Mouse (Mus musculus) naive thymus-derived CD4-positive, alpha-beta T cell, adult 2 months (primary cell): ENCODE measurements around the gene Gramd1a.

ENCODE experiments used
- DNase-seq: peaks from one replicate; pipeline ENCODE4 v3.0.0-alpha.2; 2011; ENCODE audit warnings: low read depth

Gene Gramd1a

GRCm38 (mm10) chr7:31096892-31097564 lies 58.7 kb downstream of the Gramd1a start:
- DNase-seq = peak; percentile 31

GRCm38 (mm10) chr7:31094774-31095501 lies 60.8 kb downstream of the Gramd1a start:
- peak; percentile 70 for DNase-seq

- peak; percentile 86 for DNase-seq
Observed at GRCm38 (mm10) chr7:31089721-31090120, 66.0 kb downstream of the Gramd1a start.

GRCm38 (mm10) chr7:31088206-31088605 lies 67.5 kb downstream of the Gramd1a start:
- no peak for DNase-seq

GRCm38 (mm10) chr7:31087262-31087661 lies 68.4 kb downstream of the Gramd1a start:
- peak; percentile 70 for DNase-seq

- no peak for DNase-seq
Observed at GRCm38 (mm10) chr7:31086175-31086755, 69.4 kb downstream of the Gramd1a start.

GRCm38 (mm10) chr7:31085171-31085570 lies 70.5 kb downstream of the Gramd1a start:
- DNase-seq = no peak

- DNase-seq = no peak
Observed at GRCm38 (mm10) chr7:31084140-31084539, 71.6 kb downstream of the Gramd1a start.

GRCm38 (mm10) chr7:31082831-31083588 lies 72.7 kb downstream of the Gramd1a start:
- DNase-seq = no peak

GRCm38 (mm10) chr7:31082106-31082505 lies 73.6 kb downstream of the Gramd1a start:
- no peak for DNase-seq

GRCm38 (mm10) chr7:31081106-31081505 lies 74.6 kb downstream of the Gramd1a start:
- no peak for DNase-seq

- no peak for DNase-seq
Observed at GRCm38 (mm10) chr7:31080611-31081010, 75.1 kb downstream of the Gramd1a start.
